Mouse (Mus musculus) cortical plate, adult 2 months (tissue): ENCODE results near the gene Tdp2. TPM values are rescaled to one million over a fixed set of nuclear protein-coding genes. Genes with fewer than 3 reads are reported as not detected.
A peak's percentile ranks its signal among the peaks of the same experiment; 100 is the strongest.
"Not testable (repeated sequence)": the region's sequence is repeated elsewhere in the genome, so short reads cannot be mapped to it uniquely, and the experiment has no call there.

Source experiments
- H3K27ac ChIP-seq: fragments of 200-500 bp; 2 replicates; pipeline ENCODE4 v1.5.1; 2012; ENCODE audit warnings: low read length, control low read depth, inconsistent platforms; ENCODE audit not compliant: insufficient read depth
- H3K4me1 ChIP-seq: fragments of 200-500 bp; 2 replicates; pipeline ENCODE4 v1.6.1; 2011; ENCODE audit warnings: low read length; ENCODE audit not compliant: control insufficient read depth, insufficient read depth
- H3K4me3 ChIP-seq: fragments of 200-500 bp; 2 replicates; pipeline ENCODE4 v1.5.1; 2011; ENCODE audit warnings: mild to moderate bottlenecking, low read length, control low read depth; ENCODE audit not compliant: insufficient read depth
- CTCF ChIP-seq: fragments of 200-500 bp; IDR thresholded peaks from 2 replicates; pipeline ENCODE4 v1.5.1; 2011; ENCODE audit warnings: mild to moderate bottlenecking, control low read depth, low read length; ENCODE audit not compliant: insufficient read depth; ENCODE audit errors: extremely low read depth
- POLR2A ChIP-seq: fragments of 200-500 bp; IDR thresholded peaks from 2 replicates; pipeline ENCODE4 v1.6.1; 2011; ENCODE audit warnings: mild to moderate bottlenecking, low read length, control low read depth; ENCODE audit not compliant: insufficient read depth; ENCODE audit errors: extremely low read depth
- polyA plus RNA-seq: library from polyadenylated mRNA; depleted of rRNA; stranded (reverse); fragments of >200 nt; gene quantifications from 2 replicates; pipeline ENCODE4 v1.2.3, GENCODE M21; 2012

The Tdp2 gene
- polyA plus RNA-seq, 1 experiment = 25.2 TPM

DNA sequence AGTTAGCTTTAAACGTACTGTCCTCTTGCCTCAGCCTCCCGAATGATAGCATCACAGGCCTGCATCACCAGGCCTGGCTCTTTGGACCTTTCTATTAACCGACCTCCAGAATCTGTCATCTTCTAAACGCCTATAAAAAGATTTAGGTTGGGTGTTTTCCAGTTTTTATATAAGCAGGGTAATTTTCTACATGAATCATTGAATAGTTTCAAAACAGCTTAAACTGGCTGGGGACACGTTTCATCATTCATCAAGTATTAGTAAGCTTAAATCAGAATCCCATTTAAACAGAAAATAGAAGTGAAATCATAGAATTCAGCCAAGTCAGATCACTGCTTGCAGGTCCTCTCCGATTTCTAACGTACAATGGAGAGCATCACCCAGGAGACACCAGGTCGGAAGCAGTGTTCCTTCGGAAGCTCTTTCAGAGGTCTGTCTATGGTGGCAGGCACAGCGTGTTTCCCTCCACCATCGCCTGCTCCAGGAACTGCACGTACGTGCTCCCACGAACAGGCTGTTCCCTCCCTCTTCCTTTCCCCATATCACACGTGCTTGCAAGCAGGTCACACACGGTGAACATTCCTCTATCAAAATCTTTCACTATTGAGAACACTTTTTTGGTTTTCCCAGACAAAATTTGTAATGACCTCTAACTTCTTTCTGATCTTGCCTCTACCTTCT, 8.7 kb upstream of the Tdp2 start:
- H3K4me1 ChIP-seq = no peaks in the 10 kb centered on the region
- TF ChIP-seq CTCF (no peak), POLR2A (no peak)
- no peak overlapping the region; the same call in 1 of the 2 replicates for H3K27ac ChIP-seq
- H3K4me3 ChIP-seq = no peak overlapping the region

DNA sequence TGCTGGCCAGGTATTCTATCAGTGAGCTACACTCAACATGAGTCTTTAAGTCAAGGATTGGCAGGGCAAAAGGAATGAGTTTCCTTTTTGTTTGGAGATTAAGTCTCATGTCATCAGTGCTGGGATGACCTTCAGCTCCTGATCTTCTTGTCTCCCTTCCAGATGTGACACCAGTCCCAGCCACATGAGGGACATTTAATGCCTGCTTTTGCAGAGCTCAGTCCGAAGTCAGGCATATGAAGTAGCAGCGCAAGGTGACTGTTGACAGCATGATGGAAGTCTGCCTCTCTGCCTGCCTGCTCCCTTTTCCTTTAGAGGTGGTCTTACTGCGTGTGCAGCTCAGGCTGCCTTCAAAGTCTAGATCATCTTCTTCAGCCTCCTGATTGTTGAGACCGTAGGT, 6.8 kb upstream of the Tdp2 start:
- no peaks in the 10 kb centered on the region for H3K4me1 ChIP-seq
- no peak overlapping the region for H3K4me3 ChIP-seq
- no peak overlapping the region for H3K27ac ChIP-seq
- TF ChIP-seq CTCF = no peak

DNA sequence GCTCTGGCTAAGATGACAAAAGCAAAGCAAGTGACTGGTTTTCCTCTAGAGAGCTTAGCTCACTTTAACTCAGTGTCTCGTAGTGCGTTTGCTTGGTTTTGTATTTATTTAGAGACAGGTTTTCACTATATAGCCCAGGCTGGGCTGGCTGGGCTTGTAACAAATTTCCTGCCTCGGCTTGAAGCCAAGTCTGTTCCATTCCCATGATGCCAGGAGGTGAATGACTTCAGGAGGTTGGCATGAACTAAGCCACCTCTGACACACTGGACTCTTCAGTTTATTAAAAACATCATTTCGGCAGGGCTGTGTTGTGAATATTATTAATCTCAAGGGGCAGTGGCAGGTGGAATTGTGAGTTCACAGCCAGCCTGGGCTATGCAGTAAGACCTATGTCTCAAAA, 5.9 kb upstream of the Tdp2 start:
- no peak overlapping the region for H3K4me3 ChIP-seq
- TF ChIP-seq POLR2A (no peak), CTCF (no peak)
- no peaks in the 10 kb centered on the region; the same call in 1 of the 2 replicates for H3K4me1 ChIP-seq
- H3K27ac ChIP-seq = no peak overlapping the region

DNA sequence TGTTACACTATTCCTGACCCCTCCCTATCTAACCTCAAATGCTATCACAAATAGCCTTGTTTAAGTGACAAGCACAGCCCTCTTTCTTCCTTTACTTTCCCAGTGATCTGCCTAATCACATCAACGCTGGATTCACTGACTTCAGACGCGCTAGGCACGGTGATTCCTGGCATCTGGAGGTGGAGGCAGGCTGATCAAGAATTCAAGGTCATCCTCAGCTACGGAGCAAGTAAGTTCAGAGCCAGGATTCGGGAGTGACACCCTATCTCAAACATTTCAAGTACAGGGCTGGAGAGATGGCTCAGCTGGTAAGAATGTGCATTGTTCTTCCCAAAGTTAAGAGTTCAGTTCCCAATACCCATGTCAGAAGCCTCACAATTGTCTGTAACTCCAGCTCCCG, 5.4 kb upstream of the Tdp2 start:
- no peak overlapping the region for H3K4me3 ChIP-seq
- TF ChIP-seq POLR2A (no peak), CTCF (no peak)

DNA sequence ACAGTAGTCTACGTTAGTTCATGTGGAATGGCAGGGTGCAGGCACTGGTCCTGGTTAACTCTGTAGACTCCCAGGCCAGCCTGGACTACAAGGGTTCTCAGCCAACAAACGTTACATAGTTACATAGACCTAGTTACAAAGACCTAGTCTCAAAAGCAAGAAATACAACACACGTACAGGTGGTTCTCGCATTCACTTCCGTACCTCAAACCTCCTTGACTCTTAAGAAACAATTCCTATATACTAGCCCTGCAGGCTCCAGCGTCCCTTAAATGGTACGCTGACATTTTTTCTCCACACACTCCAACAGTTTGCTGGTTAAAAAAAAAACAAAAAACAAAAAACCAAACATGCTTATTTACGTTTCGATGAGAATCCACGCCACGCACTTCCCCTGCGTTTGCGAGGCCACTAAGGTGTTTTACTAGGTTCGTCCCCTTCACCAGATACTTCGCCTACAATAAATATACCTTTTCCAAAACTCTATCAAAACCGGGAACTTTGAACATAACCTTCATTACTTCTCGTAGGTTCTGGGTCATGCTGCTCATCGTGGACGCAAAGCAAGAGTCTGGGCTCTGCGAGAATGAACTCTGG, 625 bp upstream of the Tdp2 start:
- Histone ChIP-seq H3K4me1 (no peaks in the 10 kb centered on the region; the same call in 1 of the 2 replicates), H3K4me3 (peak overlapping the region; percentile 77), H3K27ac (0 out of 2 replicates have a peak overlapping the region, but pooled peaks have one; percentile 5)
- no peak for TF ChIP-seq POLR2A
- no peak for TF ChIP-seq CTCF

More for the DNA sequence above, 5.4 kb upstream of the Tdp2 start:
- Histone ChIP-seq H3K4me1 (no peaks in the 10 kb centered on the region; the same call in 1 of the 2 replicates), H3K27ac (no peak overlapping the region)

DNA sequence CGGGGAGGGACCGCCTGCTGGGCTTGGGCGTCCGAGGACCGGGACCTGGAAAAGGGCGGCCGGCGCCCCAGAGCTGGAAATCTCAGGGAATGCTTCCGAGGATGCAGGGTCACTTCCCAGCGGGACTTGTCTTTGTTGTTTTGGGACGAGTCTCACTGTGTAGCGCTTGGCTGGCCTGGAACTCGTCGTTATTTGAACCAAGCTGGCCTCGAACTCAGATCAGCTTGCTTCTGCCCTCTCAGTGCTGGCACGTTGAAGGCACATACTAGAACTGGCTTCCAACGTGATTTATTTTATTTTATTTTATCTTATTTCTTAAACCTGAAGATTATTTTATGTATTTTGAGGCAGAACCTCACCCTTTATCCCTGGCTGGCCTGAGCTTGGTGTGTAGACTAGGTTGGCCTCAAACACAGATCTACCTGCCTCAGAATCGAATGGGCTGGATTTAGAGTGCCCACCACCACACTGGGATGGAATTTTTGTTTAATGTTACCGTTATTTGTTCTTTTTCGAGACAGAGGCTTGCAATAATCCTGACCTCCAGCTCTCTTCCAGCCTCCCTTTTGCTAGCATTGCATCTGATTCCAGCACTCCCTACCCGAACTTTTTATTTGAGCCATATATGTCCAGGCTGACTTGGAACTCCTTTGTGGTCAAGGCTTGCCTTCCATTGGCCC, 792 bp downstream of the Tdp2 start:
- no peak for TF ChIP-seq POLR2A
- no peak for TF ChIP-seq CTCF

DNA sequence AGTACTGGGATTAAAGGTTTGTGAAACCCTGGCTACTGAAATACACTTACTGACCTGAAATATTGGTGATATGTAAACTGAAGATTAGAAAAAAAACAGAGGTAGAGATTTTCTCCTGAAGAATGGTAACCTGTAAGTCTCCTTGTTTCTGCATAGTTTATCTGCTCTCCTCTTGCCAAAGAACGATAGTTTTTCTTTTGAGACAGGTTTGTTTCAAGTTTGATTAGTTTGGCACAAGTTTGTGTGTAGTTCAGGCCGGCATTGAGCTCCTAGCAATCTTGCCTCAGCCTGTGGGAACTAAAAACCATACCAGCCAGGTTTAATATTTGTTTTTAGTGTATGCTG, 1.3 kb downstream of the Tdp2 start:
- H3K4me3 ChIP-seq = peak overlapping the region; percentile 77; the same call in 1 of the 2 replicates
- no peak for TF ChIP-seq POLR2A
- no peak for TF ChIP-seq CTCF
- no peak overlapping the region for H3K27ac ChIP-seq
- H3K4me1 ChIP-seq = no peaks in the 10 kb centered on the region; the same call in 1 of the 2 replicates

More for the DNA sequence above, 792 bp downstream of the Tdp2 start:
- Histone ChIP-seq H3K4me1 (no peaks in the 10 kb centered on the region; the same call in 1 of the 2 replicates), H3K27ac (no peak overlapping the region), H3K4me3 (peak overlapping the region; percentile 77)

DNA sequence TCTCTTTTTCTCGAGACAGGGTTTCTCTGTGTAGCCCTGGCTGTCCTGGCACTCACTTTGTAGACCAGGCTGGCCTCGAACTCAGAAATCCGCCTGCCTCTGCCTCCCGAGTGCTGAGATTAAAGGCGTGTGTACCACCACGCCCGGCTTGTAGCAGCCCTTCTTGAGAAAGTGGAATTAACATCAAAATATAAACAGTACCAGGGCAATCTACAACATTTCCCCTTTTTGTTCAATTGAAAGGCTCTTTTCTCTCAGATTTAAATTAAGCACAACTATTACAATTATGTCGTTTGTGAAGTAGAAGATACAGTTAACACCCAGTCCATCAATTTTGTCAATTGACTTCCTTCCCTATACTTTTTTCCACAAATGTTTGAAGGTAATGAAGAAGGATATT, 6.3 kb downstream of the Tdp2 start:
- not testable (repeated sequence) for H3K4me3 ChIP-seq, H3K27ac ChIP-seq, H3K4me1 ChIP-seq

DNA sequence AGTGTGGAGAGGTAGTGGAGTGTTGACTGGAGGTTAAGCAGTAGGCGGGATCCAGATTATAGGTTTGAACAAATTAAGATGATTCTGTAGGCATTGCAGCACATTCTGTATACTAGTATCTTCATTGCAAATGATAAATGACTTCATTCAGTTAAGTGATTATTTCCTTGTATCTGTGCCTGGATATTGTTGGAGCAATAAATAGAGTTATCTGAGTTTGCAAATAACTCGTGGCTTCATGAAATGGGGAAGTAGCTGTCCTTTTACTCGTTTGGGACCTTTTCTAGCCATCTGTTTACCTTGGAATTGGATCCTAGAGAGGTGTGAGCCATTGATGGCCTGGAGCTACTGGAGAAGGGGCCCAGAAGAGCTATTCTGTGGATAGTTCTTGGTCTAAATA, 8.4 kb downstream of the Tdp2 start:
- Histone ChIP-seq H3K4me1 (no peaks in the 10 kb centered on the region), H3K27ac (no peak overlapping the region), H3K4me3 (no peak overlapping the region)
- no peak for TF ChIP-seq POLR2A
- TF ChIP-seq CTCF = no peak

DNA sequence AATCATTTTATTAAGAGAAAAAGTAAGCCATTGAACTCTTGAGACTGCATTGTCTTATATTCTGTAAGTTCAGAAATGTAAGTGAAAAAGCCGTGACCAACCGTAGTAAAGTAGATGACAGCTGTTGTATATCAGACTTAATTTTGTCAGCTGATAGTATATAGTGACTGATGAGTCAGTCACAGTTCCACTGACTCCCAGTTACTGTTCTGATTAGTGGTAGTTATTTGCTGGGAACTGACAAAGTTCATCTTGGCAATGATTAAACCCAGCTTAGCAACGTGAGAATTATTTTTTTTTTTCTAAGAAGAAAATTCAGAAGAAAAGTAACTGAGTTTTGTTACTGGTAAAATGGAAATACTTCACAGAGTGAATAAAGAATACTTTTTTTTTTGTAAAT, 10.2 kb downstream of the Tdp2 start:
- no peak overlapping the region for H3K4me3 ChIP-seq
- no peaks in the 10 kb centered on the region for H3K4me1 ChIP-seq
- no peak overlapping the region for H3K27ac ChIP-seq
- TF ChIP-seq CTCF = no peak
- no peak for TF ChIP-seq POLR2A
